Mouse (Mus musculus): ENCODE data around the gene Sinhcaf.

DNA sequence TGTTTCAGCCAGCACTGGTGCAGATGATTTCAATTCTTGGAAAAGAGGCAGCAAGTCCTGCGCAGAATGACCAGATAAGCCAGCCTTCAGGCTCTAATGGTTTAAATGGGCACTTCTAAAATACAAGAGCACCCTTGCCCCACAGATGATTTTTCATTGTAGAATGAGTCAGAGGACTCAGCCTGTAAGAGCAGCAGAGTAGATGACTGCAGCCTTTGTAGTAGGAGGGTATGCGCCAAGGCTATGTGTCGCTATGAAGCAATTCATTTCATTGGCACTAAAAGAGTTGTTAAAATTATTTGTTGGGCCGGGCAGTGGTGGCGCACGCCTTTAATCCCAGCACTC lies 49.8 kb downstream of the Sinhcaf start:
- TF ChIP-seq EP300 (IDR thresholded peaks at IDR 0.05; ENCODE audit: insufficient read depth, low read depth, low read length) (no peak), POLR2A (IDR thresholded peaks at IDR 0.05; ENCODE audit: insufficient read depth, low read length) (no peak)

Data from ES-Bruce4 (cell line).